Mouse (Mus musculus) MEL (cell line): Measurements from ENCODE around the gene Mad2l1bp.

Experiments
- CTCF ChIP-seq, 3 experiments: IDR thresholded peaks in 2 of 3; conservative IDR thresholded peaks in 1 of 3; 2 replicates each; pipeline ENCODE4 v1.5.1; 2011 to 2012; ENCODE audit warnings: low read length in 3 of 3, low read depth in 2 of 3, mild to moderate bottlenecking in 2 of 3, improper control_type of control experiment in 1 of 3, inconsistent platforms in 1 of 3, mixed read lengths in 1 of 3, moderate library complexity in 1 of 3; ENCODE audit not compliant: control insufficient read depth in 1 of 3, insufficient read depth in 1 of 3, poor library complexity in 1 of 3, severe bottlenecking in 1 of 3
- EP300 ChIP-seq, 2 experiments: IDR thresholded peaks; 2 replicates each; pipeline ENCODE4 v1.6.1; 2011; ENCODE audit warnings: improper control_type of control experiment in 2 of 2, low read length in 2 of 2, low read depth in 1 of 2, mild to moderate bottlenecking in 1 of 2
- ETS1 ChIP-seq: IDR thresholded peaks from 2 replicates; pipeline ENCODE4 v1.6.1; 2012; ENCODE audit warnings: low read depth, mild to moderate bottlenecking, inconsistent platforms, low read length, improper control_type of control experiment, moderate library complexity
- KAT2A ChIP-seq: conservative IDR thresholded peaks from 2 replicates; pipeline ENCODE4 v1.6.1; 2012; ENCODE audit warnings: low read depth, low read length, improper control_type of control experiment, inconsistent platforms
- MAX ChIP-seq: IDR thresholded peaks from 2 replicates; pipeline ENCODE4 v1.6.1; 2011; ENCODE audit warnings: low read length, improper control_type of control experiment
- MEF2A ChIP-seq: IDR thresholded peaks from 2 replicates; pipeline ENCODE4 v1.6.1; 2014; ENCODE audit warnings: low read depth, mild to moderate bottlenecking, inconsistent platforms, low read length, improper control_type of control experiment; ENCODE audit not compliant: poor library complexity, insufficient replicate concordance, severe bottlenecking; ENCODE audit errors: extremely low read depth
- MYC ChIP-seq: IDR thresholded peaks from 2 replicates; pipeline ENCODE4 v1.6.1; 2011; ENCODE audit warnings: low read depth, mild to moderate bottlenecking, low read length, improper control_type of control experiment, moderate library complexity
- POLR2AphosphoS2 ChIP-seq: IDR thresholded peaks from 2 replicates; pipeline ENCODE4 v1.6.1; 2011; ENCODE audit warnings: low read length, improper control_type of control experiment
- SMC3 ChIP-seq: IDR thresholded peaks from 2 replicates; pipeline ENCODE4 v1.6.1; 2011; ENCODE audit warnings: low read depth, low read length, improper control_type of control experiment
- TBP ChIP-seq: IDR thresholded peaks from 2 replicates; pipeline ENCODE4 v1.8.0; 2011; ENCODE audit warnings: low read depth, low read length, improper control_type of control experiment
- USF1 ChIP-seq: IDR thresholded peaks from 2 replicates; pipeline ENCODE4 v1.6.1; 2014; ENCODE audit warnings: low read depth, mild to moderate bottlenecking, inconsistent platforms, low read length, improper control_type of control experiment, moderate library complexity
- USF2 ChIP-seq, 2 experiments: IDR thresholded peaks; 2 replicates each; pipeline ENCODE4 v1.6.1; 2011 to 2012; ENCODE audit warnings: improper control_type of control experiment in 2 of 2, low read length in 2 of 2, borderline replicate concordance in 1 of 2, inconsistent platforms in 1 of 2, low read depth in 1 of 2, mild to moderate bottlenecking in 1 of 2; ENCODE audit not compliant: insufficient read depth in 1 of 2
- ZC3H11A ChIP-seq: IDR thresholded peaks from 2 replicates; pipeline ENCODE4 v1.6.1; 2012; ENCODE audit warnings: low read depth, mild to moderate bottlenecking, inconsistent platforms, low read length, improper control_type of control experiment

- no peak for TF ChIP-seq ZC3H11A
- TF ChIP-seq CTCF (IDR thresholded peaks at IDR 0.05 in 2 of 3, conservative IDR thresholded peaks at IDR 0.05 in 1 of 3; ENCODE audit: control insufficient read depth in 1 of 3, insufficient read depth in 1 of 3, low read depth in 2 of 3, low read length in 3 of 3, poor library complexity in 1 of 3, severe bottlenecking in 1 of 3) = no peak
- no peak for TF ChIP-seq USF2 (IDR thresholded peaks at IDR 0.05; ENCODE audit: borderline replicate concordance in 1 of 2, insufficient read depth in 1 of 2, low read depth in 1 of 2, low read length in 2 of 2)
- TF ChIP-seq TBP = no peak
- no peak for TF ChIP-seq MEF2A
- no peak for TF ChIP-seq MYC
- TF ChIP-seq ETS1 = no peak
- TF ChIP-seq EP300 (IDR thresholded peaks at IDR 0.05; ENCODE audit: low read depth in 1 of 2, low read length in 2 of 2) = no peak
- TF ChIP-seq USF1 = no peak
- no peak for TF ChIP-seq POLR2AphosphoS2
- TF ChIP-seq MAX = no peak
- no peak for TF ChIP-seq KAT2A
- peak; percentile 28; the same call in 1 of the 2 replicates for TF ChIP-seq SMC3
Measured at GRCm38 (mm10) chr17:46102608-46103159, 50.7 kb downstream of the Mad2l1bp start.
